Mouse (Mus musculus) ZHBTc4 (cell line): ENCODE results near the gene Gtf2i.
A peak's percentile ranks its signal among the peaks of the same experiment; 100 is the strongest.

Experiments used
- DNase-seq: peaks from one replicate; pipeline ENCODE4 v3.0.0-alpha.2; 2011; ENCODE audit warnings: low read depth, low spot score

Gene Gtf2i

GRCm38 (mm10) chr5:134277109-134277508 is 37.5 kb downstream of the Gtf2i start:
- no peak for DNase-seq

- DNase-seq = peak; percentile 75
Measured at GRCm38 (mm10) chr5:134275556-134275955, 39.0 kb downstream of the Gtf2i start.

- no peak for DNase-seq
Measured at GRCm38 (mm10) chr5:134275021-134275420, 39.5 kb downstream of the Gtf2i start.

- DNase-seq = no peak
Measured at GRCm38 (mm10) chr5:134273761-134274160, 40.8 kb downstream of the Gtf2i start.

- no peak for DNase-seq
Measured at GRCm38 (mm10) chr5:134272761-134273160, 41.8 kb downstream of the Gtf2i start.

DNA sequence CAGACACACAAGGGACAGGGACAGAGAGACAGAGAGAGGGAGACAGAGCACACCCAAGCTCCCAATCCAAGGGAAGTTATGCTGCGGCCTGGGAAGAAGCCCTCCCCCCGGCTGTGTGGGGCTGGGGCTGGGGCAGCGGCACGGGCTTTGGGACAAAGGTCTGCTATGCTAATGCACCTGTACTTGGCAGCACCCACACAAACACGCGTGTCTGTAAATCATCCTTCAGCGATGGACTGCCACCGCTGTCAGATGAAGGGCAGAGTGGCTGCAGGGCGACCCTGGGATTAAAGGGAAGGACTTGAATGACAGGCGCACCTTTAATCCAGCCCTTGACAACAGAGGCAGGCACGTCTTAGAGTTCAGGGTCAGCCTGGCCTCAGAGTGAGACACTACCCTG is 43.1 kb downstream of the Gtf2i start:
- DNase-seq = no peak

DNA sequence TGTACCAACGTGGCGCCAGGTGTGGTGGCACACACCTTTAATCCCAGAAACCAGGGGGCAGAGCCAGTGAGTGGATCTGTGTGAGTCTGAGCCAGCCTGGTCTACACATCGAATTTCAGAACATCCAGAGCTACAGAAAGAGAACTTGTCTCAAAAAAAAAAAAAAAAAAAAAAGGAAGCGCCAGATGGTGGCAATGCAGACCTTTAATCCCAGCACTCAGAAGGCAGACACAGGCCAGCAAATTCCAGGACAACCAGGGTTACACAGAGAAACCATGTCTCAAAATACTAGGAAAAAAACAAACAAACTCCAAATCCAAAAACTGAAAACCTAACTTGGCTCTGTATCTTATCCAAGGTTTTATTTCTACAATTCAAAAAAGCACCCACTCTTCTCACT is 44.0 kb downstream of the Gtf2i start:
- DNase-seq = no peak

DNA sequence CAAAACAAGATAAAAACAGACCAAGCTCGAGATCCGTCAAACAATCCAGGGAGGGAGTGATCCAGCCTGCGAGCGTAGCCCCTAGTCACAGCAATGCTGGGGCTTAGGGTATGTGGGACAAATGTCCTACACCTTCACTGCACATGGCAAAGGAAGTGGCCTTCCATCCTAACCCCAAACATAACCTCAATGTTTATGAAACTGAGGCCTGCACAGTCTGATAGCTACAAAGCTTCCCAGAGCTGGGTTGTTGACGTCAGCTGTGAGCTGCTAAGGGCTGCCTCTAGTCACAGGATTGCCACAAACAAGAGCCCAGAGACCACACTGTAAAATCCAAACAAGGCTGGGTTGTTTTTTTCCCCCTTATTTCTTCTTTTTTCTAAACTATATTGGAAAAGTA is 44.8 kb downstream of the Gtf2i start:
- DNase-seq = no peak

DNA sequence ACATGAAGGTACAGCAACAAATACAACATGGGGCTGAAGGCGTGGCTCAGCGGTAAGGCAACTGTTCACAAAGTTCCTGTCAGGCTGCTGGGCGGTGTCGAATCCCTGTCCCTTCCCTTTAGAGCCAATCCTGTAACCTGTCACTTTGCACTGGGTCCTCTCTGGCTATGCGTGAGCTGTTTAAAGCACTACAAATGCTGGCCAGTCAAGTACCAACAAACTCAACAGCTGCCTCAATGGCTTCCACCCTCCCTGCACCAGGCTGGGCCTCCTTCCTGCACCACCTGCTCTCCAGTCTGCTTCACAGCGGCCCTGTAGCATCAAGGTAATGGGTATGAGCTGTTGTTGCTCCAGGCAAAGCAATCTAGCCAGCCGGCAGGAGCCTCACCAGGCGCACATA is 45.8 kb downstream of the Gtf2i start:
- DNase-seq = no peak

DNA sequence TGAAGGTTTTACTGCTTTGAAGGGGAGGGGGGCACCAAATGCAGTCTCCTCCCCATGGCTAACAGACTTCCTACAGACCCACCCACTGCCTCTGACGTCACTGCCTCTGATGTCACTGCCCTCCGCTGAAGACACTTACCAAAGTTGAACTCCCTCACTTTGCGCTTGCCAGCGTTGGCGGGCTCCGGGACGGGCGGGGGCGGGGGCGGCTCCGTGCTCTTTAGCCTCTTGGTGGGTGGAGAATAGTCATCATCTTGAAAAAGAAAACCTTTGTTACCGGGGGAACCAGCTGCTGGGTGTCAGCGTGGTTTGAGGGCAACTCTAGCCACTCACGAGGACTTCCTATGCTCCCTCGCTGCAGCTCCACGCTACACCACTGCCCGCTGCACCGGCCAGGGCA is 48.2 kb downstream of the Gtf2i start:
- DNase-seq = peak; percentile 82

DNA sequence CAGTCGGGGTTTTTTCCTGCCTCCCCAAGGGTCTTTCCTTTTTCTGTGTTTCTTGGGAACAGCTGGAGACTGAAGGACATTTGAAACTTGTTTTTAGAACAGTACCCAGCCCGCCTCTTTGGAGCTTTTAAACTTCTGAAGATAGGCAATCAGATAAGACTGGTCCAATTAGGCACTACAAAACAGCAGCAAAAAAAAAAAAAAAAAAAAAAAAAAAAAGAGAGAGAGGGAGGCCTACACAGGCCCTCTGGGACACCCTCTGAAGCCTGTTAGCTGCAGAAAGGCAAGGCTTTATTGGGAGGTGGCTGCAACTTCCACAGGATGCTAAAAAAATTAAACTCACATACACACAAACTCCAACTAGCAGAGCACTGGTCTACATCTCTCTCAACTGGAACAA is 48.7 kb downstream of the Gtf2i start:
- no peak for DNase-seq

GRCm38 (mm10) chr5:134260001-134260636 is 54.4 kb downstream of the Gtf2i start:
- DNase-seq = peak; percentile 60

- DNase-seq = no peak
Measured at GRCm38 (mm10) chr5:134258934-134259333, 55.6 kb downstream of the Gtf2i start.

- no peak for DNase-seq
Measured at GRCm38 (mm10) chr5:134258395-134258794, 56.2 kb downstream of the Gtf2i start.

DNA sequence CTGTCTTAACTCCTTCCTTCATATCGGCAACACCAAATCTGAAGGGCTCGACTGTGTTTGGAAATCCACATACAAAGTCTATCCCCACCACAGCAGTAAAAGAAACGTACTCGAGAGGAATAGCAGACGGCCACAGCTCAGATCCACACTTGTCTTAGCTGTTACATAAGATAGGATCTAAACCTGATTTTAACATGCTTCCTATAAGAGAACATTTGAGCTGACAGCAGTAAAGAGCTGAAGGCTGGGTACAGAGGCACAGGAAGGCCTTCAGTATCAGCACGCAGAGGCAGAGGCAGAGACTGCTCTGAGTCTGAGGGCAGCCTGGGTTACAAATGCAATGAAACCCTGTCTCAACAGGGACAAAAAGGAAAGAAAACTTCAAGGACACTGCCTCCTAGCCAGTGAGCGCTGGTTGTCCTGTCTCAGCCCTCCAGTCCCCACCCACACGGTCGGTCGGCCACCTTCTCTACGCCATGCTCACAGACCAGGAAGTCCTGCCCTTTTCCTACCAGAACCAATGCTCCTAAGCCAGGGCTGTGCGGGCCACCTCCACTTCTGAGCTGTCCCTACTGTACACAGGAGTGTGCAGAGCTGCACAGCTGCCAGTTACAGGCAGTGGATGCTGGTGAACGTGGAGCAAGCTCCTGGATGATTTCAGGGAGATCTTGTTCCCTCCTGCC is 57.1 kb downstream of the Gtf2i start:
- peak; percentile 49 for DNase-seq

DNA sequence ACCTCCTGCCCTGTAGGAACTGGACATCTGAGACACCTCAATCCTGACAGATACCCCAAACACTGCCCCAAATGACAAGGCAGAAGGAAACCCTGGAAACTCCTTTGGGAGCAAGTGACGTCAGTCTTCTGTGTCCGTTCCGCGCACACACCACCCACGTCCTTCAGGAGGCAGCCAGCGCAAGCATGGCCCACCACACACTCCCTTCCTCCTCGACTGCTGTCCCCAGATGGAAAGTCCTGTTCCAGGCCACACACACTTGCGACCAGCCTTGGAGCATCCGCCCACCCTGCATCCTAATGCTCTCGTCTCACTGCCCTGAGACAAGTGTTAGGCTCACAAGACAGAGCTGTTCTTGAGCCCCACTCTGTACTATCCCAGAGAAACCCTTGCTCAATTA is 59.3 kb downstream of the Gtf2i start:
- DNase-seq = no peak

GRCm38 (mm10) chr5:134253806-134254205 is 60.8 kb downstream of the Gtf2i start:
- DNase-seq = peak; percentile 26

GRCm38 (mm10) chr5:134251083-134251482 is 63.5 kb downstream of the Gtf2i start:
- no peak for DNase-seq

DNA sequence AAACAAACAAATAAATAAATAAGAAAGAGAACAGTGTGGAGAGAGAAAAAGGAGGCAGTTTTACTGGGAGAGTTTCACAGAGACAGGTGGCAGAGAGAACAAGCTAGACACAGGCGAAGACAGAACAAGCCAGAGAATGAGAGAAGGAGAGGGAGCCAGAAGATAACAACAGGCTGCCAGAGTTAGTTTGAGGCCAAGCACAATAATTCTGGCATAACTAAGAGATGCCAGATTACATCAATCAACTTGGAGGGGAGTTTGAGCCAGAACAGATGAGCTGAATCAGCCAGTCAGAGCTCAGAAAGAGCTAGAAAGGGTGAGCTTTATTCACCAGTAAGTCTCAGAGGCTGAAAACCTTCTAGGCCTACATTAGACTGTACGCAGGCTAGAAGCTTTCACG is 64.0 kb downstream of the Gtf2i start:
- DNase-seq = no peak

- DNase-seq = no peak
Measured at GRCm38 (mm10) chr5:134249245-134249649, 65.3 kb downstream of the Gtf2i start.

DNA sequence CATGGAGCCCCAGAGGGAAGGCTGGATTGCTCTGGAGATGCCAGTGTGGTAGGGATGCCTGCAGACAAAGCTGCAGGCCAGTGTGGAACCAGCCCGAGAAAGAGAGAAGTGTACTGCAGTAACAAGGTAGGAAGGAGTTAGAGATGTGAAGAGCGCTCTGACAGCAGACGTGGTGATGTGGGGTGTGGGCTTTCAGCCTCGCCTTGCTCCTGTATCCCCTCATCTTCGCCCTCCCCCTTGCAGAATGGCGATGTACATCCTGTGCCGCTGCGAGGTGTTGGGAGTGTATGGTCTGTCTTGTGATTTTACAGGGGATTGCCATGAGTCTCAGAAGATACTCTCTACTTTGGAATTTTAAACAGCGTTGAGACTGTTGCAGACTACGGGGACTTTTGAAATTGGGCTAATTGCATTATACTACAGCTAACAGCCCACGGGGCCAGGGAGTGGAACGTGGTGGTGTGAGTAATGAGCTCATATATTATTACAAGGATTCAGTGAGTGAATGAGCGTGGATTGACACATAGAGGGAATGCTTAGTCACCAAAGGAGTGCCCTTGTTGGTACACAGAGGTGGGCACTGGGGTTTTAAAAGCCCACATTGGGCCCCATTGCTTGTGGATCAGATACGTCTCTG is 65.8 kb downstream of the Gtf2i start:
- no peak for DNase-seq

DNA sequence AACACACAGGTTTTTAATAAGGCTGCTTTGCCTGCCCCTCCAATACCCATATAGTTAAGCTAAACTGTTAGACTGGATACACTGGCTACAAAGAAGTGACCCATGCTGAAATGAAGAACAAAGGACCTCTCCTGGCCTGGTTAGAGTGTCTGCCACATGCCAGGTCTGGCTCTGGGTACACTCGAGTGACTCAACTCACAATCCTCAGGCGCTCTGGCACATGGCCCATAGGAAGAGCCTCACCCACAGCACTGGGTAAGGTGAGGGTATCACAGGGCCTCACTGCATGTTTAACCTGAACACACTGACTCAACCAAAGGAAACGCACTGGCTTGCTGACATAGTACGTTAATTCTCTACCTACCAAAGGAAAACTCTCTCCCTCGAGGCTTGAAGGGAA is 68.4 kb downstream of the Gtf2i start:
- DNase-seq = no peak

DNA sequence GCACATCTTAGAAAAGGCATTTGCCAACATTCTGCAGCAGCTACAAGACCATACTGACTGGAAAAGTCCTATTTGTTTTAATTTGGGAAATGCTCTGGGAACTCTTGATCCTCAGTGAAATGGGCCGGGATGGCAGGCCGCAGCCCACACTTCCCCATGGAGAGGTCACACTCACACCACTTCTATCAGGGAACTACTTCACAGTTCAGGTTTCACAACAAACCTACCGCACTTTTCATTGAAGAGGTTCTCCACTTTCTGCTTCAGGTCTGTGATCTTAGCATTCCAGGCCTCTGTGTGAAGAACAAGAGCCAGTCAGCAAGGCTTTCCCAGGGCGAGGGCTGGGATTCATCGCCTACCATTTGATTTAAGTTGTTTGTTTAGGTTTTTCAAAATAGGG is 69.7 kb downstream of the Gtf2i start:
- no peak for DNase-seq
